Mouse (Mus musculus) A20 (cell line): ENCODE data around the gene Fgf22.
"Not testable (repeated sequence)": the region's sequence is repeated elsewhere in the genome, so short reads cannot be mapped to it uniquely, and the experiment has no call there.

ENCODE experiments used
- DNase-seq: peaks from one replicate; pipeline ENCODE4 v3.0.0-alpha.2; 2011; ENCODE audit warnings: low read depth, low spot score

Gene Fgf22

GRCm38 (mm10) chr10:79732500-79732899 lies 22.4 kb upstream of the Fgf22 start:
- peak; percentile 41 for DNase-seq

GRCm38 (mm10) chr10:79733847-79734246 lies 21.0 kb upstream of the Fgf22 start:
- no peak for DNase-seq

GRCm38 (mm10) chr10:79735361-79735760 lies 19.5 kb upstream of the Fgf22 start:
- DNase-seq: no peak

GRCm38 (mm10) chr10:79736706-79737105 lies 18.2 kb upstream of the Fgf22 start:
- no peak for DNase-seq

- DNase-seq: peak; percentile 26
These were observed 16.6 kb upstream of the Fgf22 start for GRCm38 (mm10) chr10:79738259-79738658.

GRCm38 (mm10) chr10:79739234-79739633 lies 15.6 kb upstream of the Fgf22 start:
- DNase-seq: no peak

- no peak for DNase-seq
These were observed 14.0 kb upstream of the Fgf22 start for GRCm38 (mm10) chr10:79740863-79741262.

GRCm38 (mm10) chr10:79743161-79743560 lies 11.7 kb upstream of the Fgf22 start:
- DNase-seq: no peak

GRCm38 (mm10) chr10:79743650-79744365 lies 11.1 kb upstream of the Fgf22 start:
- no peak for DNase-seq

- no peak for DNase-seq
These were observed 9.5 kb upstream of the Fgf22 start for GRCm38 (mm10) chr10:79745411-79745810.

- peak; percentile 98 for DNase-seq
These were observed 8.7 kb upstream of the Fgf22 start, which contains the start of gene Polrmt for GRCm38 (mm10) chr10:79745898-79746773. Polrmt (minus strand) TSS chr10:79746581.

- DNase-seq: no peak
These were observed 8.1 kb upstream of the Fgf22 start for GRCm38 (mm10) chr10:79746774-79747151.

- DNase-seq: no peak
These were observed 6.4 kb upstream of the Fgf22 start for GRCm38 (mm10) chr10:79748496-79748895.

- DNase-seq: no peak
These were observed 978 bp downstream of the Fgf22 start for GRCm38 (mm10) chr10:79755854-79756253.

- no peak for DNase-seq
These were observed 1.8 kb downstream of the Fgf22 start for GRCm38 (mm10) chr10:79756660-79757059.

GRCm38 (mm10) chr10:79759675-79760074 lies 4.8 kb downstream of the Fgf22 start:
- not testable (repeated sequence) for DNase-seq

GRCm38 (mm10) chr10:79760603-79761143 lies 5.8 kb downstream of the Fgf22 start:
- no peak for DNase-seq

- no peak for DNase-seq
These were observed 8.0 kb downstream of the Fgf22 start for GRCm38 (mm10) chr10:79762875-79763274.

GRCm38 (mm10) chr10:79764234-79764633 lies 9.4 kb downstream of the Fgf22 start:
- DNase-seq: no peak

GRCm38 (mm10) chr10:79765228-79765745 lies 10.4 kb downstream of the Fgf22 start:
- DNase-seq: no peak

- no peak for DNase-seq
These were observed 11.2 kb downstream of the Fgf22 start for GRCm38 (mm10) chr10:79766001-79766507.
